Mouse (Mus musculus) bone marrow, adult 2 months (tissue): ENCODE measurements around the gene Luc7l2. TPM values are rescaled to one million over a fixed set of nuclear protein-coding genes. Genes with fewer than 3 reads are reported as not detected.

Source experiments
- H3K27ac ChIP-seq: fragments of 200-500 bp; 2 replicates; pipeline ENCODE4 v1.5.1; 2012; ENCODE audit warnings: low read depth, mild to moderate bottlenecking, control low read depth, inconsistent platforms, low read length; ENCODE audit not compliant: control insufficient read depth, poor library complexity, insufficient read depth
- H3K4me1 ChIP-seq: fragments of 200-500 bp; 2 replicates; pipeline ENCODE4 v1.6.1; 2011; ENCODE audit warnings: low read length; ENCODE audit not compliant: control insufficient read depth, insufficient read depth
- H3K4me3 ChIP-seq: fragments of 200-500 bp; replicated peaks from 2 replicates; pipeline ENCODE3; 2011; ENCODE audit warnings: mild to moderate bottlenecking, low read depth, low read length, control low read depth; ENCODE audit not compliant: control insufficient read depth
- CTCF ChIP-seq: fragments of 200-500 bp; IDR thresholded peaks from 2 replicates; pipeline ENCODE4 v1.5.1; 2011; ENCODE audit warnings: low read length, control low read depth; ENCODE audit not compliant: control insufficient read depth, insufficient read depth
- POLR2A ChIP-seq: fragments of 200-500 bp; IDR thresholded peaks from 2 replicates; pipeline ENCODE4 v1.6.1; 2011; ENCODE audit warnings: low read depth, mild to moderate bottlenecking, control low read depth, low read length, borderline replicate concordance; ENCODE audit not compliant: control insufficient read depth
- WGBS: fragments of 180-500 bp; shearing (Covaris S2); methylation state at CpG from one replicate; pipeline ENCODE4 v1.1.7; 2018; 5-methylcytosine and 5-hydroxymethylcytosine counted together
- polyA plus RNA-seq: library from polyadenylated mRNA; stranded (reverse); fragments of >200 nt; gene quantifications from 2 replicates; pipeline ENCODE4 v1.2.4, GENCODE M21; 2011; ENCODE audit warnings: low replicate concordance; ENCODE audit not compliant: missing spikeins, insufficient read depth, insufficient read length

The Luc7l2 gene
- polyA plus RNA-seq, 1 experiment = 190 TPM

DNA sequence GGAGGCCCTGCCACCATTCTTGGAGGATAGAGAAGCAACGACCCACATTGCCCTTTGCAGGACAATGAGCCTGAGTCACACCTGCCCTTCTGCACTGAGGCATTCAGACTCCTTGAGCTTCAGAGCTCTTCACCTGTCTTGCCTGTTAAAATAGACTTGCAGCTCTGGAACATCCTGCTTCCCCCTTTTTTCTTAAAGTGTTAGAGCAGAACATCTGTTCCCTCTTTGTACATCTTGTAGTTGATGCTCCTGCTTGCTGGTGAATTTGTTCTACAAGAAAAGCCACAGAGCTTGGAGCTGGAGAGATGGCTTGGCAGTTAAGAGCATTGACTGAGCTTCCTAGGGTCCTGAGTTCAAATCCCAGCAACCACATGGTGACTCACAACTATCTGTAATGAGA is 71.3 kb downstream of the Luc7l2 start:
- TF ChIP-seq POLR2A (no peak), CTCF (no peak)
- H3K27ac ChIP-seq = no peak overlapping the region

DNA sequence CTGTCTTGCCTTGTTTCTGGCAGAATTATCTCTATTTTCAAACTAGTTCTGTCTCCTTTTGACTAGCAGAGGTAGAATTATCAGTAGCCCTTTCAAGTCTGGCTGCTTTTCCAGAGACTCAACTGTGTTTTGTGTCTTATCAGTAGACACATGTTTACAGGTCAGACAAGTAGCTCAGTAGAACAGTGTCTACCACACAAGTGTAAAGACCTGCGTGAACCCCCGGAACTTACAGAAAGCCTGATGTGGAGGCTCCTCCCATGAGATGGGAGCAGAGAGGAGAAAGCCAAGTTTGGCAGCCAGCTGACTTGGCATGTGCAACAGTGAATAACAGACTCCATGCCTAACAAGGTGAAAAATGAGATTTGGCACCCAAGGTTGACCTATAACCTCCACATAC is 72.3 kb downstream of the Luc7l2 start:
- TF ChIP-seq POLR2A (no peak), CTCF (no peak)
- WGBS = 70% methylated on average over 2 of the region's 2 CpGs
- Histone ChIP-seq H3K27ac (no peak overlapping the region), H3K4me3 (no peak overlapping the region), H3K4me1 (no peaks in the 10 kb centered on the region)

More for the DNA sequence above, 71.3 kb downstream of the Luc7l2 start:
- no peaks in the 10 kb centered on the region for H3K4me1 ChIP-seq
- WGBS = 85% methylated on average over 1 of the region's 1 CpGs
- H3K4me3 ChIP-seq = no peak overlapping the region

DNA sequence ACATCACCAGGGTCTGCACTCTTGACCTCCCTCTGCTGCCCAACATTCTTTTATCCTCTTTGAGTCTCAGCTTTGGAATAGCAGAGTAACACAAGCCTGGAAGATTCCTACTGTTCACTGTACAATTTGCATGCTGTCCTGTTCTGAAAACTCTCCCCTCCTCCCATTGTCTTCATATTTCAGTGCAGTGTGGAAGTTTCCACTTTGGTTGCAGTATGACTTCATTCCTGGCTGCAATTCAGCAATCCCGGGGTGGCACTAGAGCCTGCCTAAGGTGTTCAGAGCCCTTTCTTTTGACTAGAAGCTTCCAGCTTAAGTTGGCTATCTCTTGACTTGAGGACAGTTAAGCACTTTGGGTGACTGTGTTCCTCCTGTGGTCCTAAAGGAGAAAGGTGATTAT is 73.3 kb downstream of the Luc7l2 start:
- no peaks in the 10 kb centered on the region for H3K4me1 ChIP-seq
- H3K27ac ChIP-seq = no peak overlapping the region
- H3K4me3 ChIP-seq = no peak overlapping the region
- TF ChIP-seq CTCF = no peak
- no peak for TF ChIP-seq POLR2A
- 66% methylated on average over 1 of the region's 1 CpGs for WGBS

- H3K4me1 ChIP-seq = no peaks in the 10 kb centered on the region
- no peak overlapping the region for H3K4me3 ChIP-seq
- H3K27ac ChIP-seq = no peak overlapping the region
- TF ChIP-seq CTCF = no peak
- TF ChIP-seq POLR2A = no peak
- 92% methylated on average over 5 of the region's 5 CpGs for WGBS
Measured at GRCm38 (mm10) chr6:38626086-38626485, 75.0 kb downstream of the Luc7l2 start.

DNA sequence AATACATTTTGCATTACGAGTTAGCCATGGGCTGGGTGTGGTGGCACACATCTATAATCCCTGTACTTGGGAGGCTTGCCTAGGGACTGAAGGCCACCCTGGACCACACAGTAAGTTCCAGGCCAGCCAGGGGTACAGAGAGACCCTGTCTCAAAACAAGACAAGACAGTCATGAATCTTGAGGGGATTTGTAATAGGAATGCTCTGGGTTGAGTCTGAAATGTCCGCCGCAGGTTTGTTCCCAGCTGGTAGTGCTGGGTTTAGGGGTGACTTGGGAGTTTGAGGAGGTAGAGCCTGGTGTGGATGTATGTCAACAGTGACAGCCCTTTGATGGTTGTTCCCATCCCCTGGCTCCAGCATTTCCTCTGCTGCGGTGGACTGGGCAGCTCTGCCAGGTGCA is 75.9 kb downstream of the Luc7l2 start:
- TF ChIP-seq POLR2A = no peak
- TF ChIP-seq CTCF = no peak
- no peaks in the 10 kb centered on the region for H3K4me1 ChIP-seq
- no peak overlapping the region for H3K27ac ChIP-seq
- 96% methylated on average over 4 of the region's 4 CpGs for WGBS
- no peak overlapping the region for H3K4me3 ChIP-seq

DNA sequence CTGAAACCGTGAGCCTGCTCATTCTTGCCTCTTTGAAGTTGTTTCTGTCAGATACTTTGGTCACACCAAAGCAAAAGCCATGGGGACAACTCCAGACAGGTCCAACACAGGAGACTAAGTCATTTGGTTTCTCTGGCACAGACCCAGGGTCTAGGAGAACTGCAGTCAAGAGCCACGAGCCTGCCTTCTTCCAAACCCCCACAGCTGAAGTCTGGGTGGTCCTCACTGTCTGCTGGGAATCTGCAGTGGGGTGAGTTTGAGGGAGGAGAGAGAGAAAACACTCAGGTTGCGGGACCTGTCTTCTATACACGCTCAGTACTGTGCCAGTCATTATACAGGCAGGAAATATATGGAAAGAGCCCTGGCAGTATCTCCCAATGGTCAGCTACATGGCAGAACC is 76.4 kb downstream of the Luc7l2 start:
- Histone ChIP-seq H3K4me3 (no peak overlapping the region), H3K27ac (no peak overlapping the region), H3K4me1 (no peaks in the 10 kb centered on the region)
- no peak for TF ChIP-seq CTCF
- no peak for TF ChIP-seq POLR2A
- 86% methylated on average over 4 of the region's 4 CpGs for WGBS

DNA sequence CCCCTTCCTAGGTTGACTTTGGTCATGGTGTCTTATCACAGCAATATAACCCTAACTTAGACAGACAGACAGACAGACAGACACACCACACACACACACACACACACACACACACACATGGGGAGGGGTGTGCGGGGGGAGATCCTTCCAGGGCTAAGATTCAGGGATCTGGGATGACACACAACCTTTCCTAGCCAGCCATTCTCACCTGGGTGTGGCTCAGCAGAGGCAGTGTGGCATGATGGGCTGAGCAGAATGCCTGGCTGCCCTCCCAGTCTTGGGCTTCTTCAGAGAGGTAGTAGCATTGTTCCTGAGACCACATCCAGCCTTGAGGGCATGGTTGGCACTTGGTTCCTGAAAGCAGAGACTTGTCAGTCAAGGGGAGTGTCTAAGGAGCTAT is 78.4 kb downstream of the Luc7l2 start:
- WGBS = 96% methylated on average over 1 of the region's 1 CpGs
- no peak overlapping the region for H3K4me3 ChIP-seq
- no peaks in the 10 kb centered on the region for H3K4me1 ChIP-seq
- H3K27ac ChIP-seq = no peak overlapping the region
- TF ChIP-seq CTCF = no peak
- TF ChIP-seq POLR2A = no peak

DNA sequence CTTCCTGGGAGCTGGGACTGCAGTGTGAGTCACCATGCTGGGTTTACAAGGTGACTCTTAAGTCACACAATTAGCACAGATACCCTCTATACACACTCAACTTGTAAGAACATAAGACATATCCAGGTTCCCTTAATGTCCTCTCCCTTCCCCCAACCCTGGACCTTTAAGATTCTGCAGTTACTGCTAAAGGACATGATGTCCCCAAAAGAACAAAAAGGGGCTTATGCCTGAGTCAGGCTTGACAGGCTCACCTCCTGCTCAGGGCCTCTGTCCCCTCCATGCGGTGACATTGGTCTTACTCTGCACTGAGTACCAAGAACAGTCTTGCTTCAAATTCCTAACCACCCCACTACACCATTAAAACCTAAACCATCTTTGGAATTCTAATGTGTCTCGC is 81.7 kb downstream of the Luc7l2 start:
- Histone ChIP-seq H3K4me1 (no peaks in the 10 kb centered on the region), H3K27ac (no peak overlapping the region), H3K4me3 (no peak overlapping the region)
- TF ChIP-seq POLR2A = no peak
- no peak for TF ChIP-seq CTCF
- 86% methylated on average over 2 of the region's 2 CpGs for WGBS

GRCm38 (mm10) chr6:38634461-38634860 is 83.3 kb downstream of the Luc7l2 start:
- H3K27ac ChIP-seq = no peak overlapping the region
- H3K4me3 ChIP-seq = no peak overlapping the region
- H3K4me1 ChIP-seq = no peaks in the 10 kb centered on the region
- TF ChIP-seq POLR2A = no peak
- no peak for TF ChIP-seq CTCF
- 75% methylated on average over 8 of the region's 8 CpGs for WGBS
